ENCODE assay signal across 8 mouse cellular contexts in the genomic region with DNA sequence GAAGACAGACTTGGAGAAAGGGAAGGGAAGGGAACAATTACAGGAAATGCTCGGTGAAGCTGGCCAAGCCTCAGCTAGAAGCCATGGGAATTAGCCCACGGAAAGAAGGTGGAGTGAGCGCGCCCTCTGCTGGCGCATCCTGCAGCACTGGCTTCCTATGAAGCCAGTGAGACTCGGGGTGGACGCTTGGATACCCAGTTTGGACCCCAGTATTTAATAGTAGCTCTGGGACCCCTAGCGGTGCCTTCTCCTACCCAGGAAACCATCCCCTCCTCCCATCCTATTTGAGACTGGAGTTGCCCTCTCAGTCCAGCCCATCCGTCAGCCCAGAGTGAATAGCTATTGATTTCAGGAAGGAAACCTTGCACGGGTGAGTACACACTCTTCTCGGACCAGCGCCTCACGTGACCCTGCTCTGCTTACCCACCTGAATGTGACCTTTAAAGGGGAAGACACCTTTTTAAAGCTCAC. TPM values are rescaled to one million over a fixed set of nuclear protein-coding genes. Genes with fewer than 3 reads are reported as not detected.
DNase-seq lines count a peak whose midpoint lies in the region; ATAC-seq and TF ChIP-seq lines count a peak whose summit lies in the region.

Gene Tmem211 (plus strand): TSS at position 278 of the 471 bp plus-strand sequence.

- peak within 1 kb of the TSS; percentile 49 for H3K9ac ChIP-seq in embryonic facial prominence, embryonic 13.5 days
- peak within 1 kb of the TSS; percentile 28; the same call in 1 of the 2 replicates for H3K9ac ChIP-seq in limb, embryonic 12.5 days (replicated peaks)
- peak within 1 kb of the TSS; percentile 43; the same call in 1 of the 2 replicates for H3K9ac ChIP-seq in midbrain, embryonic 12.5 days (replicated peaks)

- H3K4me1 ChIP-seq in thymus, adult 2 months (replicated peaks; ENCODE audit: control insufficient read depth, insufficient read depth, low read length) = no peaks in the 10 kb centered on the region
- peaks cover 20% of the 10 kb centered on the region for H3K4me1 ChIP-seq in embryonic facial prominence, embryonic 13.5 days
- peaks cover 19% of the 10 kb centered on the region for H3K4me1 ChIP-seq in limb, embryonic 12.5 days (replicated peaks)
- H3K4me1 ChIP-seq in midbrain, embryonic 12.5 days = peaks cover 19% of the 10 kb centered on the region

- H3K27me3 ChIP-seq in thymus, adult 2 months (ENCODE audit: control insufficient read depth, insufficient read depth, low read length) = no peaks in the 10 kb centered on the region
- no peaks in the 10 kb centered on the region for H3K27me3 ChIP-seq in embryonic facial prominence, embryonic 13.5 days
- H3K27me3 ChIP-seq in limb, embryonic 12.5 days = no peaks in the 10 kb centered on the region; the same call in 1 of the 2 replicates
- no peaks in the 10 kb centered on the region for H3K27me3 ChIP-seq in midbrain, embryonic 12.5 days

- no peak within 1 kb of the TSS for H3K4me3 ChIP-seq in thymus, adult 2 months (ENCODE audit: control insufficient read depth, insufficient read depth, low read length)
- peak within 1 kb of the TSS; percentile 27 for H3K4me3 ChIP-seq in embryonic facial prominence, embryonic 13.5 days
- peak within 1 kb of the TSS; percentile 29 for H3K4me3 ChIP-seq in limb, embryonic 12.5 days (replicated peaks)
- H3K4me3 ChIP-seq in midbrain, embryonic 12.5 days = peak within 1 kb of the TSS; percentile 23

- DNase-seq in thymus, adult 2 months = peak; percentile 34
- no peak for DNase-seq in thymus, adult 18-20 months
- peak; percentile 80 to 86 for DNase-seq in heart, adult 9 months (ENCODE audit: low spot score in 2 of 2)
- peak; percentile 81 to 87 for DNase-seq in kidney, adult 8-10 months
- peak; percentile 73 for DNase-seq in skeletal muscle tissue, adult 2 months (ENCODE audit: low read depth, low spot score)

- peak within 1 kb of the TSS; percentile 57 for H3K4me2 ChIP-seq in embryonic facial prominence, embryonic 13.5 days
- peak within 1 kb of the TSS; percentile 51 for H3K4me2 ChIP-seq in limb, embryonic 12.5 days
- peak within 1 kb of the TSS; percentile 47 for H3K4me2 ChIP-seq in midbrain, embryonic 12.5 days (replicated peaks)

- peak; percentile 80 for ATAC-seq in embryonic facial prominence, embryonic 13.5 days (ENCODE audit: insufficient number of reproducible peaks, insufficient read depth, low FRiP score, low TSS enrichment, low read depth)
- peak; percentile 80 for ATAC-seq in limb, embryonic 12.5 days (ENCODE audit: insufficient number of reproducible peaks, insufficient read depth, low FRiP score, low TSS enrichment, low read depth)
- peak; percentile 62 for ATAC-seq in midbrain, embryonic 12.5 days (ENCODE audit: low FRiP score, low read depth)

- TF ChIP-seq CTCF in thymus, adult 2 months (IDR thresholded peaks at IDR 0.05; ENCODE audit: borderline replicate concordance, control insufficient read depth, extremely low read depth, insufficient read depth, low read length, poor library complexity) = peak; percentile 87; the same call in 1 of the 2 replicates

- no peaks in the 10 kb centered on the region for H3K9me3 ChIP-seq in embryonic facial prominence, embryonic 13.5 days
- no peaks in the 10 kb centered on the region for H3K9me3 ChIP-seq in limb, embryonic 12.5 days
- no peaks in the 10 kb centered on the region for H3K9me3 ChIP-seq in midbrain, embryonic 12.5 days

- no peak for TF ChIP-seq POLR2A in thymus, adult 2 months (IDR thresholded peaks at IDR 0.05; ENCODE audit: control insufficient read depth, extremely low read depth, insufficient read depth, low read length, poor library complexity)

- no peaks in the 10 kb centered on the region for H3K36me3 ChIP-seq in thymus, adult 2 months (ENCODE audit: control insufficient read depth, insufficient read depth, low read length)
- no peaks in the 10 kb centered on the region for H3K36me3 ChIP-seq in embryonic facial prominence, embryonic 13.5 days
- no peaks in the 10 kb centered on the region for H3K36me3 ChIP-seq in limb, embryonic 12.5 days
- no peaks in the 10 kb centered on the region for H3K36me3 ChIP-seq in midbrain, embryonic 12.5 days

- WGBS in thymus, adult 2 months = 3% methylated on average over 13 of the region's 13 CpGs
- WGBS in embryonic facial prominence, embryonic 13.5 days = under 1% methylated on average over 13 of the region's 13 CpGs
- WGBS in limb, embryonic 12.5 days = under 1% methylated on average over 13 of the region's 13 CpGs
- WGBS in midbrain, embryonic 12.5 days = under 1% methylated on average over 13 of the region's 13 CpGs

- H3K27ac ChIP-seq in thymus, adult 2 months (ENCODE audit: control insufficient read depth, insufficient read depth, low read length) = no peak within 1 kb of the TSS
- peak within 1 kb of the TSS; percentile 45 for H3K27ac ChIP-seq in embryonic facial prominence, embryonic 13.5 days
- H3K27ac ChIP-seq in limb, embryonic 12.5 days = no peak within 1 kb of the TSS
- H3K27ac ChIP-seq in midbrain, embryonic 12.5 days (replicated peaks) = peak within 1 kb of the TSS; percentile 49; the same call in 1 of the 2 replicates

RNA-seq across cellular contexts. Expression of gene Tmem211, which starts in this region (rescaled TPM):
- polyA plus RNA-seq in thymus, adult 2 months (2012; rRNA removed) = 0.10 TPM in 1 of 2 replicates, not detected in the other
- 0.61 TPM in 1 of 2 replicates, not detected in the other for polyA plus RNA-seq in embryonic facial prominence, embryonic 13.5 days (2015; fragmentation: Nextera tagmentation; extraction: Ambion mirVana)
- polyA plus RNA-seq in limb, embryonic 12.5 days (2016; fragmentation: Nextera tagmentation; extraction: Ambion mirVana) = not detected in 2 replicates
- 0.12 and 0.13 TPM in 2 replicates for polyA plus RNA-seq in midbrain, embryonic 12.5 days (2016; fragmentation: Nextera tagmentation; extraction: Ambion mirVana)

Comparison
In these comparisons a context has a peak if more than half of its experiments do, and no peak if none do; other contexts are left out.
1. Peak in DNase-seq in thymus, adult 2 months; RNA of the gene not detected or under 1 TPM.
2. Peak in ATAC-seq, H3K4me3 ChIP-seq, H3K27ac ChIP-seq, H3K9ac ChIP-seq and H3K4me2 ChIP-seq in embryonic facial prominence, embryonic 13.5 days; RNA of the gene not detected or under 1 TPM.
3. Peak in ATAC-seq, H3K4me3 ChIP-seq, H3K9ac ChIP-seq and H3K4me2 ChIP-seq in limb, embryonic 12.5 days; RNA of the gene not detected or under 1 TPM.
4. Peak in ATAC-seq, H3K4me3 ChIP-seq, H3K27ac ChIP-seq, H3K9ac ChIP-seq and H3K4me2 ChIP-seq in midbrain, embryonic 12.5 days; RNA of the gene not detected or under 1 TPM.
5. DNase-seq: peak in heart, adult 9 months (2 of 2), kidney, adult 8-10 months (2 of 2) and skeletal muscle tissue, adult 2 months (single experiment); none in thymus, adult 18-20 months (0 of 2).
6. Peak in every context shown above with its lines, with median percentiles within 50 percentile points of each other: ATAC-seq, H3K4me2 ChIP-seq and H3K9ac ChIP-seq.